Comparison of ENCODE assay signal across 8 mouse cellular contexts in the genomic region with DNA sequence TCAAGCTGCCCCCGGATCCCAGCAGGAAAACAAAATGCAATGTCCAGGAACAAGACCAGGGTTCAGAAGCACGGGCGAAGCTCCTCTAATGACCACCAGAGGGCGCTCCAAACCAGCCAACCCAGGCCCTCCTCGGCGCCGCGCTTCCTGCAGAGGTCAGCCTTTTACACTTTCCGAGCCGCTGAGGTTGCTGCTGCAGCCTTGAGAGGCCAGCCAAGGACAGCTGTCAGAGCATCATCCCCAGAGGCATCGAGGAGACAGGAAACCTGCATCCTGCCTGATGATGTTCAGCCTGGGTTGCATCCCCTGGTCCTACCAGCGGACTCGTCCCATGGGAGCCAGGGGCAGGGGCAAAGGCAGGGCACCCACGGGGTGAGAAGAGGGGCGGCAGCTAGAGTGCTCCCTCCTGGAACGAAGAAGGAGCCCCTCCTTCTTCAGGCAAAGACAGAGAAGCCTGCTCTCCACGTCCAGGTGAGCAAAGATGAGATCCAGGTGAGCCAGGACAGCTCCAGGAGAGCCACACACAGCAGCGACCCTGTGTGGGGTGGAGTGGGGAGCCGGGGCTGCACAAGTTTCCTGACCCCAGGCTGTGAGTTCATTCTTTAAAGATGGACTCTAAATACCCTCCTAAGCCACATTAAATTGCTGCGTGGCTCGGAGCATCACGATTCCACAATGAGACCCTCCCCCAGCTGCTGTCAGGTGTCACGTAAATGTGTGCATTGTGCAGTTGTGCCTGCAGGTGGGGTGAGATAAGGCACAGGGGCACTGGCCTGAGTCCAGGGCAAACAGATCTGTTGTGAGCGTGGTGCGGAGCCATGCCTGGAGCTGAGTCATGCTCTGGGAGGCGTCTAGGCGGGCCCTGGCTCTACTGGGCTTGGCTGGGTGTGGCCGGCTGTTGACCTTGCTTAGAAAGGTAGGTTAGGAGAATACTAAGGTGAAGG. TPM values are rescaled to one million over a fixed set of nuclear protein-coding genes. Genes with fewer than 3 reads are reported as not detected.
DNase-seq lines count a peak whose midpoint lies in the region; ATAC-seq and TF ChIP-seq lines count a peak whose summit lies in the region.

A gene (plus strand): TSS at position 204 of the 944 bp plus-strand sequence.

- DNase-seq in Patski (ENCODE audit: low read depth, low spot score): peak; percentile 35
- DNase-seq in cerebellum, postnatal 25 days: peak; percentile 84 to 89
- DNase-seq in frontal cortex, postnatal 36 days (ENCODE audit: low spot score in 2 of 2): peak; percentile 90
- DNase-seq in layer of hippocampus, postnatal 36 days: peak; percentile 81 to 84
- DNase-seq in lung, postnatal 25 days (ENCODE audit: low spot score): peak; percentile 73
- peak; percentile 50 for DNase-seq in retina, adult 2 months (ENCODE audit: low read depth, low spot score)
- peak; percentile 69 for DNase-seq in thymus, postnatal 25 days

- H3K27me3 ChIP-seq in Patski: peaks cover 11% of the 10 kb centered on the region
- H3K27me3 ChIP-seq in hindbrain, embryonic 15.5 days: peaks cover 13% of the 10 kb centered on the region; the same call in 1 of the 2 replicates

- ATAC-seq in Patski: peak; percentile 82
- peak; percentile 83 for ATAC-seq in hindbrain, embryonic 15.5 days (ENCODE audit: low FRiP score, low read depth)

- H3K4me1 ChIP-seq in hindbrain, embryonic 15.5 days (replicated peaks): peaks cover 6% of the 10 kb centered on the region; the same call in 1 of the 2 replicates

- in situ Hi-C loops in Patski (cut with MboI; ENCODE audit: low pct_unique_long_range_greater_than_20kb): loop anchor here (5.0 kb wide), 3 partner anchors 88 to 323 kb away; no protein-coding TSS in a partner anchor

- TF ChIP-seq CTCF in Patski (IDR thresholded peaks at IDR 0.05): peak; percentile 99

- H3K4me2 ChIP-seq in hindbrain, embryonic 15.5 days: peak within 1 kb of the TSS; percentile 54

- no peak within 1 kb of the TSS for H3K27ac ChIP-seq in hindbrain, embryonic 15.5 days (replicated peaks)

- H3K9ac ChIP-seq in hindbrain, embryonic 15.5 days: peak within 1 kb of the TSS; percentile 11; the same call in 1 of the 2 replicates

- peak within 1 kb of the TSS; percentile 22 for H3K4me3 ChIP-seq in hindbrain, embryonic 15.5 days

- H3K9me3 ChIP-seq in hindbrain, embryonic 15.5 days: no peaks in the 10 kb centered on the region

- 23% methylated on average over 28 of the region's 28 CpGs for WGBS in hindbrain, embryonic 15.5 days

- no peaks in the 10 kb centered on the region for H3K36me3 ChIP-seq in hindbrain, embryonic 15.5 days

- CTCF ChIA-PET in Patski (lab: Charles Lee): interaction anchor here (0.5 to 4.4 kb wide), 16 partner anchors 8 to 319 kb away, joined by 3 to 47 read pairs (median 3); no protein-coding TSS in a partner anchor

- POLR2A ChIA-PET in Patski (lab: Charles Lee): interaction anchor here (2.3 kb wide), 1 partner anchor 89 kb away, joined by 8 read pairs; no protein-coding TSS in a partner anchor

RNA-seq across cellular contexts. Expression of the gene that starts here (rescaled TPM):
- 11.1 TPM for polyA plus RNA-seq in Patski (2021)
- polyA plus RNA-seq in hindbrain, embryonic 15.5 days (2015; fragmentation: Nextera tagmentation; extraction: Ambion mirVana): 2.6 and 2.9 TPM in 2 replicates
- 1 to 10 TPM; 8.1 to 8.8 TPM for total RNA-seq in layer of hippocampus, postnatal 36 days (2021)

Comparison
In these comparisons a context has a peak if more than half of its experiments do, and no peak if none do; other contexts are left out.
1. DNase-seq: peak in every context shown above with its lines; median percentile 90 in frontal cortex, postnatal 36 days; 86 in cerebellum, postnatal 25 days; 82 in layer of hippocampus, postnatal 36 days; 73 in lung, postnatal 25 days; 69 in thymus, postnatal 25 days; 50 in retina, adult 2 months; 35 in Patski.